Mouse (Mus musculus): ENCODE data around the gene Atf3.

GRCm38 (mm10) chr1:191140983-191141382 lies 76.9 kb downstream of the Atf3 start:
- TF ChIP-seq CTCF (IDR thresholded peaks at IDR 0.05; ENCODE audit: insufficient read depth, low read length) (no peak), POLR2A (IDR thresholded peaks at IDR 0.05; ENCODE audit: borderline replicate concordance, extremely low read depth, low read depth, low read length) (no peak)
